Mouse (Mus musculus) cerebellum, adult 2 months (tissue): ENCODE results near the gene Paqr4.

ENCODE experiments used
- CTCF ChIP-seq: fragments of 200-500 bp; IDR thresholded peaks from 2 replicates; pipeline ENCODE4 v1.5.1; 2011; ENCODE audit warnings: low read depth, mild to moderate bottlenecking, control low read depth, low read length, moderate library complexity, borderline replicate concordance; ENCODE audit not compliant: insufficient read depth
- POLR2A ChIP-seq: fragments of 200-500 bp; IDR thresholded peaks from 2 replicates; pipeline ENCODE4 v1.6.1; 2011; ENCODE audit warnings: low read length, control low read depth, borderline replicate concordance; ENCODE audit not compliant: insufficient read depth

DNA sequence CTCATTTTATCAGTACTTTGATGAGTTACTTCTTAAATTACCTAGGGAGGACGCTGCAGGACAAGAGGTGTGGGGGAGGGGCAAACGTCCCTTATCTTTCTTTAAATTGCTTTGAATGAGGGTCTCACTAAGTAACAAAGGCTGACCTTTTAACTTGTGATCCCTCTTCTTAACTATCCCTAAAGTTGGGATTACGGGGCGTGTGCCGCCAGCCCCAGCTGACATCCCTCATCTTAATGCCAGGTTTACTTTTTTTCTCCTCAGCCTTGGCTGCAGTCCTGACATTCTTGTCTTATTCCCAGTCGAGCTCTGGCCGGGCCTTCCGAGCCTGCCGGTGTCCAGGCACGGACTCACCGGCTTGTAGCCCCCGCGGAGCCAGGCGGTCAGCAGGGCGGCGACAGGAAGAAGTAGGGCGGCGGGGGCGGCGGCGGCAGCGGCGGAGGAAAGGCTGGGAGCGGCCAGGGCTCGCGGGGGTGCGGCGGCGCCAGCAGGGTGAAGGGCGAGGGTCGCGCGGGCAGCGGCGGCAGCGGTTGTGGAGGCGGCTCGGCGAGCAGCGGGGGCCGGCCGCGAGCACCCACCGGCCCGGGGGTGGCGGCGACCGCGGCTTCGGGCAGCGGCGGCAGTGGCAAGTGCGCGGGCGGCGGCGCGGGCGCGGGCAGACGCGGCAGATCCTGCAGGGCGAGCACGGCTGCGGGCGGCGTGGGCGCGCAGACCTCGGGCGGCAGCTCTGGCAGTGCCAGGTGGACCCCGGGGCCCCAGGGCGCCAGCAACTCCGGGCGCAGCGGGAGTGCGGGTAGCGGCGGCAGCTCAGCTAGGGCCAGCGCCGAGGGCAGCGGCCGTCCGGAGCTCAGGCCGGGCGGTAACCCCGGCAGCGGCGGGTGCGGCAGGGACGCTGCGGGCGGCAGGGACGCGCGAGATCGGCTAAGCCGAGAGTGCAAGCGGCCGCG lies 41.3 kb downstream of the Paqr4 start:
- TF ChIP-seq POLR2A (no peak), CTCF (no peak)
